Mouse (Mus musculus): ENCODE data around the gene Icam5.
A peak's percentile ranks its signal among the peaks of the same experiment; 100 is the strongest.
"Not testable (repeated sequence)": the region's sequence is repeated elsewhere in the genome, so short reads cannot be mapped to it uniquely, and the experiment has no call there.

Icam5 gene

DNA sequence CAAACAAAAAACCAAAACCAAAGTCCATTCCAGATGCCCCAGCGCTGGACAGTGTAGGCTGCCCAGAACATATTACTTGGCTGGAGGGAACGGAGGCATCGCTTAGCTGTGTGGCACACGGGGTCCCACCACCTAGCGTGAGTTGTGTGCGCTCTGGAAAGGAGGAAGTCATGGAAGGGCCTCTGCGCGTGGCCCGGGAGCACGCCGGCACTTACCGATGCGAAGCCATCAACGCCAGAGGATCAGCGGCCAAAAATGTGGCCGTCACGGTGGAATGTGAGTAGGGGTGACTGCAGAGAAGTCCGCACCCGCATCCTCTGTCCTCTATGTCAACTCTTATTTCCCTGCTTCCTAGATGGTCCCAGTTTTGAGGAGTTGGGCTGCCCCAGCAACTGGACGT lies 4.3 kb downstream of the Icam5 start:
- no peak for DNase-seq (ENCODE audit: low spot score)

DNA sequence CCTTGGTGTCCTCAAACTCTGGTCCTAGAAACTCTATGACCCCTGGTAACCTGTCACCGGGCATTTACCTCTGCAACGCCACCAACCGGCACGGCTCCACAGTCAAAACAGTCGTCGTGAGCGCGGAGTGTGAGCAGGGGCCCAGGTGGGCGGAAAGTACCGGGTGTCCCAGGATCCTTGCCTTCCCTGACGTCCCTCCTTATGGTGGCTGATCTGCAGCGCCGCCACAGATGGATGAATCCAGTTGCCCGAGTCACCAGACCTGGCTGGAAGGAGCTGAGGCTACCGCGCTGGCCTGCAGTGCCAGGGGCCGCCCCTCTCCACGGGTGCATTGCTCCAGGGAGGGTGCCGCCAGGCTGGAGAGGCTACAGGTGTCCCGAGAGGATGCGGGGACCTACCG lies 4.8 kb downstream of the Icam5 start:
- no peak for DNase-seq (ENCODE audit: low spot score)

DNA sequence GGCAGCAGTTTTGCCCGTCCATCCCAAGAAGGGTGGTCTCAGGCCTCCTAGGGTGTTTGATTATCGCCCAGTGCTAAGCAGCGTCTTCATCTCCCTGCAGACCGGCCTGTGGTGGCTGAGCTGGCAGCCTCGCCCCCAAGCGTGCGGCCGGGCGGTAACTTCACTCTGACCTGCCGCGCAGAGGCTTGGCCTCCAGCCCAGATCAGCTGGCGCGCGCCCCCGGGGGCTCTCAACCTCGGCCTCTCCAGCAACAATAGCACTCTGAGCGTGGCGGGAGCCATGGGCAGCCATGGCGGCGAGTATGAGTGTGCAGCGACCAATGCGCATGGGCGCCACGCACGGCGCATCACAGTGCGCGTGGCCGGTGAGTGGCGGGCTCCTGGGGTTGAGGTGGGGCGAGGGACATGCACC lies 5.6 kb downstream of the Icam5 start:
- no peak for DNase-seq (ENCODE audit: low spot score)

DNA sequence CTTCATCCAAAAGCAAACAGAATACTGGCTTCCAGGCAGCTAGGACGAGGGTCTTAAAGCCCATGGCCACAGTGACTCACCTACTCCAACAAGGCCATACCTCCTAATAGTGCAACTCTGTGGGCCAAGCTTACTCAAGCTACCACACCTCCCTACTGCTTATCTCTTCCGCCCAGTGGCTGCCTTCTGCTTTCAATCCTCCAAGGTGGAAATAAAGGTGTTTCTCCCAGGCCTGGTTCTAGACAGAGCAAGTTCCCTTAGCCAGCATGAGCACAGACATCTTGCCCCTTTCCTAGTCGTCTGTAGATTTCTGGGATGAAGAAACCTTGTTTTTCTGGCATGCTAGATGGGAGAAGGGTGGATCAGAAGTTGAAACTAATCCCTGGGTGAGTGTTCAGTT lies 7.9 kb downstream of the Icam5 start:
- no peak for DNase-seq (ENCODE audit: low spot score)

DNA sequence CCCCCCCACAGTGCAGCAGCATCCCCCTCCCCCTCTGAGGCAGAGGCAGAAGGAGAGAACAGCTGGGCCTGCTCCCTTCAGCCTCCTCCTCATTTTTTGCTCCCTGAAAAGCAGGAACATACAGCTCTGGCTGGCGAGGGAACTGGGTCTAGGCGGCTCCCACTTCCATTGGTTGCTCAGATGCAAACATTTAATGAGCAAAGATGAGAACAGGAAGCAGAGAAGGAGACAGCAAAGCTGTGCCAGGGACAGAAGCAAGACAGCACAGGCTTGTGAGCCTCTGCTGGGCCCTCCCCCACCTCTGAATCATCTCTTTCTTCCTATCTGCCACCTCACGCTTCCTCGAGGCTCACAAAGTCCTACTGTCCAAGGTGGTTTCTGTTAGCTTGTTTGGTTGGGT lies 9.4 kb downstream of the Icam5 start:
- no peak for DNase-seq (ENCODE audit: low spot score)

DNA sequence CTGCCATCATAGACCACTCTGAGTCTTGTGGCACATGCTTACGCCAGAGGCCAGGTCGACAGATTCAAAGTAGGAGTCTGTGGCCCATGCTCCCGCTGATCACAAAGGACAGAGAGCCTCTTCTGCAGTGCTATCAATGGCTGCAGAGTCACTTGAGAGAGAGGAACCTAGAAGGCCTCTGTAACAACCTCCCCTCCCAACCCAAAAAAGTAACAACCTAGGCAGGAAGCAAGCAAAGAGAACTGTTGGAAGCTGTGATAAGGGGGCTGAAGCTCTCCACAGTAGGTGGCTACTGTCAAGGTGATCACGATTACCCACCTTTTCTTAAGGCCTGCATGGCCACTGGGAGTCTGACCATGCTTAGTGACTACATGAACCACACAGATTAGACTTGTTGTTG lies 11.7 kb downstream of the Icam5 start:
- DNase-seq (ENCODE audit: low spot score): no peak

DNA sequence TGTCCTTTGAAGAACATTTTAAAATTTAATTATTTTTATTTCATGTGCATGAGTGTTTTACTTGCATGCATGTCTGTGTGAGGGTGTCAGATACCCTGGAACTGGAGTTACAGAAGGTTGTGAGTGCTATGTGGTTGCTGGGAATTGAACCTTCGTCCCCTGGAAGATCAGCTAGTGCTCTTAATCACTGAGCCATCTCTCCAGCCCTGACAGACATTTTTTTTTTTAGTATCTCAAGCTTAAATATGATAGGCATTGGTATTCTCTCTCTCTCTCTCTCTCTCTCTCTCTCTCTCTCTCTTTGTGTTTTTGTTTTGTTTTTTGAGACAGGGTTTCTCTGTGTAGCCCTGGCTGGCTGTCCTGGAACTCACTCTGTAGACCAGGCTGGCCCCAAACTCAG lies 12.9 kb downstream of the Icam5 start:
- DNase-seq (ENCODE audit: low spot score): not testable (repeated sequence)

DNA sequence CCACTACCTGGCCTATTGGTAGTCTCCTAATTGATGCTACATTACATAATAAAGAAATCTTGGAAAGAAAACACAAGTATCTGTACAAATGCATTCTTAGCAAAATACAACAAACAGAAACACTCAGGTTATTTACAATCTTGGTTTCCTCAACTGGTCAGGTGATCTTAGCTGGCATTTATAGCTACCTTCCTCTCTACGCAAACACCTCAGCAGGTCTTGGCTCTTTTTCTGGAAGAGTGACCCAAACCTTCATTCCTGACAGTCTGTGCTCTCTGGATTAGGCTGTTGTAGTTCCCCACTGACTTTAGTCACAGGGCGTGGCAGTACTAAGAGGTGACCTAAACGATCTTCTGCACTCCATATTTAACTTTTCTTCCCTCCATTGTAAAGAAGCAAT lies 13.4 kb downstream of the Icam5 start:
- no peak for DNase-seq (ENCODE audit: low spot score)

DNA sequence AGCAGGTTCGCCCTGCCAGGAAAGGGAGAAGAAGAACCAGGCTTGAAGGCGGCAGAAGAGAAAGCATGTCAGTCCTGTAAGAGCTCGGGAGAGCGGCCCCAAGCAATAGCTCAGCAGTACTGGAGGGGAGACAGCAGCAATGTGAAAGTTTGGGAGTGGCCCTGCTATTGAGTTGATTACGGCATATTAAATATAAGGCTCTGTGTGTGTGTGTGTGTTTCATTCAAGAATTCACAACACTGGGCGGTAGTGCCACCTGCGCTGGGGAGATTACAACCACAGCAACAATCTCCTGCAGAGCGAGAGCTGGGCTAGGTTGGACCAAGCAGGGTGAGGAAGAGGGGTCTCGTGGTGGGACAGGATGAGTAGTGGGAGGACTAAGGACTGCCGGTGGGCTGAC lies 19.7 kb downstream of the Icam5 start:
- no peak for DNase-seq (ENCODE audit: low spot score)

DNA sequence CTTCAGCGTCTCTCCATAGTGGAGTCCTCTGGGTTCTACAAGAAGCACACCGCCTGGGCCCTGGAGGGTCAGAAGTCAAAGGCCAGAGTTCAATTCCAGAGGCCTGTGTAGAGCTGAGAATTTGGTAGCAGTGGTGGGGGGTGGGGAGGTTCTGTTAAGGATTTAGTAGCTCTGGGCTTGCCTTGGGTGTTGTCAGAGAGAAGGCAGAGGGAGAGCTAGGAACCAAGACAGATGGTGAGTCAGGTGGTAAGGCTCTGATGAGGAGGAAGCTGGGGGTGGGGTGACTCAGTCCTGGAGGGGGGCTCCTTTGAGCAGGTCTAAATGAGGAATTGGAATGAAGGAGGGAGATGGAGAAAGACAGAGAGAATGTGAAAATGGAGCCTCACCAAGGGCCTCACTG lies 31.1 kb downstream of the Icam5 start:
- no peak for DNase-seq (ENCODE audit: low spot score)

DNA sequence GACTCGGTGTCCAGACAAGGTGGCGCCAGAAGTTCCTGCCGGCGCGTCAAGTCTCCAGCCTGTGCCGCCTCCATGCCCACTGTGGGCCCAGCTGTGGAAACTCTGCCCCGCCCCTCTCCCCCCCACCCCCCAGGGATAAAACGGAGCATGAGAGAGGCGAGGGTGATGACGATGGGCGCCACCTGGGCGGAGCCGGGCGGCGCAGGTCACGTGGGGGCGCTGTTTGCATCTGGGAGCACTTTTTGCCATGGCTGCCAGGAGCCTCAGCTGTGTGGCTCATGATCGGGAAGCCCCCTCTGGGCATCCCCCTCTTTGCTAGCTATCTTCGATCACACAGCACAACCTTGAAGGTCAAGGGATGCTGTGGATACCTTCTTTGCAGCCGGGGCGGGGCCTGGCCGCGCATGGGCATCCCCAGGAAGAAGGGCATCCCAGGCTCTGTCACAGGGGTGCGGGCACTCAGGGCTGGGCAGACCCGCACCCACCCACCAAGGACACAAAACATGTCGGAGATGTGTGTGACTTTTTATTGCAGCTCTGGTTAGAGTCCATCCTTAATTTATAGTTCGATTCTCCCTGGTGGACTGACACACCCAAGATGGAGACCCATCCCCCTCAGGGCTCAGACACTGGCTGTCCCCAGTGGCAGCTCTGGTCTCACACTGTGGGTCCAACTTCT lies 35.3 kb downstream of the Icam5 start, which contains the start of gene Zglp1:
Gene Zglp1 (minus strand): TSS at position 88 of the 679 bp plus-strand sequence.
- DNase-seq (ENCODE audit: low spot score): no peak

DNA sequence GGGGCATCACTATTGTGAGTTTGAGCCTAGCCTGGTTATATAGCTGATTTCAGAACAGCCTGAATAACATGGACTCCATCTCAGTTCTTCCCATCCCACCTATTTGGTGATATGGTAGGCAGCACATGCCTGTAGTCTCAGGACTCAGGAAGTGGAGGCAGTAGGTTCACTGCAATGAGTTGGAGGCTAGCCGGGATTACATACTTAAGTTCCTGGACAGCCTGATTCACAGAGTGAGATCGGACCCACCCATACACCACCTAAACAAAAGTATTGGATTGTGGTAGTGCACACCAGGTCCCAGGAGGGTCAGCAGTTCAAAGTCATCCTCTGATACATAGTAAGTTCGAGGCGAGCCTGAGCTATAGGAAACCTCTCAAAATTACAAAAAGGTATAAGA lies 40.8 kb downstream of the Icam5 start:
- DNase-seq (ENCODE audit: low spot score): no peak

DNA sequence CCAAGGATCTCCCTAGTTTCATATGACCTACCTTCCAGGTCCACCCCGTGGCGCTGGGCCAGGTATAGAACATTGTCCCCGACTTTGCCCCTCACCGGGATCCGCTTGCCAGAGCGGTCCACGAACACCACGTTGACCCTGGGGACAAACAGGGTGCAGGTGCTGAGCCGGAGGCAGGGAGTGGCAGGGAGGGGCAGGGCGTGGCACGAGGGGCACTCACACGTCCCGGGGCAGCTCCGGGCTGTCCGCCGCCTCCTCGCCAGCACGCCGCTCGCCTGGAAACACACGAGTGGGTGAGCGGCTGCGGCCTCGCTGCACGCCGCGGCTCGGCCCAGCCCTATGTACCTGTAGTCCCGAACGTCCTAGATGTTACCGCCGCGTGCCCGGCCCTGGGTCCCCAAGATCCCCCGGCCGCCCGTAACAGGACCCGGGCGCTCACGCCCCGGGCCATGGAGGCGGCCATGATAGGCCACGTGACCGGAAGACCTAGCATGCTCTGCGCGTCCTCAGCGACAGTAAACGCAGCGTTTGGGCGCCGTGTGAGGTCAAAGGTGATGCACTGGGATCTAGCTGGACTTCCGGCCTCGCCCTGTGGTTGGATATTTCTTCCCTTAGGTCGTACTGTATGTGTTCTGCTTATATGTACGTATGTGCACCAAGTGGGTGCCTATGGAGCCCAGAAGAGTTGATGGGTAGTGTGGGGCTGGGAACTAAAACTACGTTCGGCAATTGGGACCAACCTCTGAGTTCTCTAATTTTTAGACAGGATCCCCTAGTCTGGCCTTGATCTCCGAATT lies 41.4 kb downstream of the Icam5 start, which contains the start of the genes Gm49373 and Fdx1l:
Gene Gm49373 (minus strand): TSS at position 53 of the 797 bp plus-strand sequence.
Gene Fdx1l (minus strand): TSS at position 571 of the 797 bp plus-strand sequence.
- peak; percentile 49 for DNase-seq (ENCODE audit: low spot score)

DNA sequence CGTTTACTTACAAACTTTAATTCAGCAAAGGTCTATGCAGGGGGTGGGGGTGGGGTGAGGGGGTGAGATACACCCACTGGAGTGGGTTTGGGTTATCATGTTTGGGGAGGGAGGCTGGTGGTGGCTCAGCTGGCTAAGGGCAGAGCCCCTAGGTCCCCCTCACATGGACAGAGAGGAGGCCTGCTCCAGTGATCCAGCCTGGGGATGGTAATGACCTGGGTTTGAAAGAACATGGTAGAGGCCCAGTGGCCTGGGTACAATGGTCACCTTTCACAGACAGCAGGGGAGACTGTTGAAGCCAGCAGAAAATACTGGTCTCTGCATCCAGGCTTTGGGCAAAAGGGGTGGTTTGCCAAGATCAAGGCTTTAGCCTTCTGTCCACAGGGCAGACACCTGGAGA lies 42.3 kb downstream of the Icam5 start:
- DNase-seq (ENCODE audit: low spot score): no peak

DNA sequence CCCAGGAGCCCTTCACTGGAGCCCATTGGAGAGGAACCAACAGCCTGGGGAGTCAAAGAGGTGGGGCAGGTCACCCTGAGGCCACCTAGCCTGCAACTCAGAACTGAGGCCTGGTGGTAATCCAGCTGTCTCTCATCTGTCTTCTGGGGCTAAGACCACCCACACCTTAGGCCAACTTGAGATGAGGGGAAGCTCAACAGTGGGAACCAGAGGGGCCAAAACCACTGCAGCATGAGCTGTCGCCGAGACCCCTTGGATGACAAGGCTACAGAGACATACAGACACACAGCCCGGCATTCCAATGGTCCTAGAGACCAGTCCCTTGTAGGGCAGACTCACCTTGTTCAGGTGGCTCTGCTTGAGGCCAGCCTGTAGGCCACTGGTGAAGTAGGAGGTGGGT lies 43.8 kb downstream of the Icam5 start:
- DNase-seq (ENCODE audit: low spot score): no peak

DNA sequence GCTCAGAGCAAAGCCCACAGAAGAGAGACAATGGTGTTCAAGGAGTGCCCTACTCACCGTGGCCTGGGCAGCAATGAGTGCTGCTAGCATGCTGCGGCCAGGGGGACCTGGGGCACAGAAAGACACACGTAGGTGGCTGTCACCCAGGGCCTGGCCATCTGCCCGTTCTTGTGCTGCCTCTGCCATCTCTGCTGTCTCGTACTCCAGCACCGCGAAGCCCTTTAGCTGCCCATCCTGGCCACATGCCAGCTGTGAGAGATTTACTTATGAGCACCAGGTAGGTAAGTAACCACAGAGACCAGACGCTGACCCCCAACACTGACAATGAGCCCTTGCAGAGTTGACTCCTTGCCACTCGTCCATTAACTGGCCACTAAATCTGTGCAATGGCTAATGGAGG lies 49.3 kb downstream of the Icam5 start:
- DNase-seq (ENCODE audit: low spot score): no peak

DNA sequence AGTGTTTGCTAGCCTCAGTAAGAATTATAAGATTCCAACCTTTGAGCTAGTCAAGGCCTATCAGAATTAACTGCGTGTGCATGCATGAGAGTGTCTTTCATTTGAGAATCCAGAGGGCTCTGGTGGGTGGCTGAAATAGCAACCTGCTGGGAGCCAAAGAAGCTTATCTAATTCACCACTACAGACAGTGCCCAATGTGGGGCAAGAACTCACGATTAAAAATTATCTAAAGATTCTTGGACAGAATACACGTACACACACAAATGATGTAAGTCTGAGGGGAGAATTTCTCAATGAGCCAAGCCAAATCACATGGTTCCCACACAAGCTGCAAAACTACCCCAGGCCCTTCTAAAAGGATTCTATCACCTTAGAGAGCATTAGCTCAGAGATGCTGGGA lies 51.5 kb downstream of the Icam5 start:
- DNase-seq (ENCODE audit: low spot score): no peak
